Mouse (Mus musculus) small intestine, adult 2 months (tissue): ENCODE measurements at regions not wholly inside any gene's neighbourhood (a gene's known extent, or its start where the extent isn't known, plus 50 kb on each side); places are given as distances from the start of the nearest gene placed in this dataset.

Experiments used
- CTCF ChIP-seq: fragments of 200-500 bp; IDR thresholded peaks from 2 replicates; pipeline ENCODE4 v1.5.1; 2012; ENCODE audit warnings: low read depth, mild to moderate bottlenecking, control low read depth, inconsistent platforms, low read length, moderate library complexity, mixed read lengths; ENCODE audit not compliant: insufficient replicate concordance, insufficient read length; ENCODE audit errors: extremely low read depth
- POLR2A ChIP-seq: fragments of 200-500 bp; IDR thresholded peaks from 2 replicates; pipeline ENCODE4 v1.6.1; 2012; ENCODE audit warnings: low read depth, mild to moderate bottlenecking, control low read depth, inconsistent platforms, low read length, moderate library complexity

- no peak for TF ChIP-seq CTCF
- TF ChIP-seq POLR2A, result no peak
Observed at GRCm38 (mm10) chr12:25245251-25245650, 148.3 kb upstream of the Id2 start.
